Mouse (Mus musculus) ES-E14 (cell line): ENCODE results near the gene Chmp2a. TPM values are rescaled to one million over a fixed set of nuclear protein-coding genes. Genes with fewer than 3 reads are reported as not detected.

Experiments
- DNase-seq: peaks from one replicate; pipeline ENCODE4 v3.0.0-alpha.2; 2013; ENCODE audit warnings: low read depth, low spot score
- H3K27ac ChIP-seq: 2 replicates; pipeline ENCODE4 v1.5.1; 2012; ENCODE audit warnings: low read depth, mild to moderate bottlenecking, low read length, moderate library complexity, mixed read lengths; ENCODE audit not compliant: poor library complexity, insufficient read depth, severe bottlenecking
- H3K36me3 ChIP-seq: 2 replicates; pipeline ENCODE4 v1.6.1; 2012; ENCODE audit warnings: mild to moderate bottlenecking, low read length, moderate library complexity, mixed read lengths; ENCODE audit not compliant: control insufficient read depth, poor library complexity, insufficient read depth, severe bottlenecking
- H3K4me1 ChIP-seq, 2 experiments: fragments of 150-350 bp in 1 of 2; sonication (generic) in 1 of 2; 2 replicates each; pipeline ENCODE4 v1.6.1; 2012; ENCODE audit warnings: low read length in 2 of 2, mild to moderate bottlenecking in 1 of 2, mixed read lengths in 1 of 2; ENCODE audit not compliant: control insufficient read depth in 2 of 2, insufficient read depth in 2 of 2, poor library complexity in 1 of 2
- H3K4me3 ChIP-seq, 2 experiments: fragments of 150-350 bp in 1 of 2; sonication (generic) in 1 of 2; 2 replicates each; pipeline ENCODE4 v1.5.1; 2012; ENCODE audit warnings: low read length in 2 of 2, low read depth in 1 of 2, mild to moderate bottlenecking in 1 of 2, mixed read lengths in 1 of 2; ENCODE audit not compliant: insufficient read depth in 1 of 2, poor library complexity in 1 of 2, severe bottlenecking in 1 of 2
- H3K9ac ChIP-seq: 2 replicates; pipeline ENCODE4 v1.6.1; 2012; ENCODE audit warnings: low read depth, mild to moderate bottlenecking, low read length, mixed read lengths; ENCODE audit not compliant: poor library complexity, insufficient read depth, severe bottlenecking
- H3K9me3 ChIP-seq: fragments of 150-350 bp; sonication (generic); 2 replicates; pipeline ENCODE4 v1.6.1; 2012; ENCODE audit warnings: low read depth, mild to moderate bottlenecking, low read length; ENCODE audit not compliant: control insufficient read depth, insufficient read depth
- CHD2 ChIP-seq: IDR thresholded peaks from 2 replicates; pipeline ENCODE4 v1.6.1; 2014; ENCODE audit warnings: mild to moderate bottlenecking, low read depth, low read length, inconsistent platforms
- HCFC1 ChIP-seq: IDR thresholded peaks from 2 replicates; pipeline ENCODE4 v1.6.1; 2012; ENCODE audit warnings: low read length, inconsistent platforms, borderline replicate concordance; ENCODE audit not compliant: insufficient read depth
- MAFK ChIP-seq: IDR thresholded peaks from 2 replicates; pipeline ENCODE4 v1.6.1; 2014; ENCODE audit warnings: mild to moderate bottlenecking, low read depth, low read length, inconsistent platforms; ENCODE audit not compliant: insufficient read depth
- ZC3H11A ChIP-seq: IDR thresholded peaks from 2 replicates; pipeline ENCODE4 v1.6.1; 2012; ENCODE audit warnings: low read depth, mild to moderate bottlenecking, inconsistent platforms, low read length, borderline replicate concordance
- ZNF384 ChIP-seq: IDR thresholded peaks from 2 replicates; pipeline ENCODE4 v1.6.1; 2012; ENCODE audit warnings: low read depth, low read length, inconsistent platforms
- in situ Hi-C, 2 experiments: fragments of 600-800 bp; cut with MboI; formaldehyde crosslinking; loops; one replicate each; pipeline ENCODE4 v1.15.1; 2025; ENCODE audit warnings: low sequenced_read_pairs in 2 of 2, inconsistent platforms in 1 of 2; ENCODE audit not compliant: unreplicated experiment in 2 of 2
- total RNA-seq: library from RNA; depleted of rRNA; stranded (reverse); fragments of 300-350 nt; gene quantifications from 2 replicates; pipeline ENCODE4 v1.2.3, GENCODE M21; 2012

Gene Chmp2a
- total RNA-seq, 1 experiment, result 143 TPM

DNA sequence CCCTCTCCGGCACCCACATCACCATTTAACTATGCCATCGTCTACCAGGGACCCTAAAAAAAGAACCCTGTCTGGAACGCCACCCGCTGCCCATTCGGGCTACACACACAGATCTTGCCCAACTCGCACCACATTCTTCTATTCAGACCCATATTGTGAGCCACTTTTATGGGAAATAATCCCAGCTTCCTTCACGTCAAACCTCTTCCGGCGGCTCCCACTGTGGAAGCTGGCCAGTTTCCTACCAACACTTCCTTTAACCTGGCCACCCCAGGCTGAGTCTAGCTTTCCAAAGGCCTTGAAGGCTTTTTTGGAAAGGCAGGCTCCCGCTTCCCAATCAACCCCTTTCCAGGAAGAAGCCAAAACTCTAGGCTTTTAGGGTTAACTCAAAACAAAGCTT lies 28.1 kb downstream of the Chmp2a start:
- no peaks in the 10 kb centered on the region for H3K9me3 ChIP-seq
- H3K9ac ChIP-seq, result peak overlapping the region; percentile 61
- peaks cover 0 to 7% of the 10 kb centered on the region in 2 experiments; a peak in 2 of 4 replicates for H3K4me1 ChIP-seq
- peak overlapping the region; percentile 22; the same call in 1 of the 2 replicates for H3K27ac ChIP-seq
- H3K4me3 ChIP-seq, result peak overlapping the region; percentile 63 to 78
- TF ChIP-seq MAFK (no peak), CHD2 (no peak), ZC3H11A (no peak), ZNF384 (no peak), HCFC1 (no peak)
- in situ Hi-C loops, result no loop called here
- no peaks in the 10 kb centered on the region; the same call in 1 of the 2 replicates for H3K36me3 ChIP-seq
- DNase-seq, result no peak

DNA sequence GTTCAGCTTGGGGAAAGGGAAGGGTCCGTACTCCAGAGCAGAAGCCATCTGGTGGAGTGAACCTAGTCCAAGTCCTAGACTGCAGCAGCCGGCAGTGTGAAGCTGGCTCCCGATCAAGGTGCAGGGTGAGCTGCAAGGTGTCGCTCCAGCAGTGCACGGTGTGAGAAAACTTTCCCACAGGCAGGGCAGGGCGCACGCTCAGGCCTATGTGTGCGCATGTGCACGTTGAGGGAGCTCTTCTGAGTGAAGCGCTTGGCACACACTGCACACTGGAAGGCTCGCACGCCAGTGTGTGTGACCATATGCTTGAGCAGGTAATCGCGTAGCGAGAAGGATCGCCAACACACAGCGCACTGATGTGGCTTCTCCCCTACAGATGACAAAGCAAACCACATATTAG lies 28.6 kb downstream of the Chmp2a start:
- no peaks in the 10 kb centered on the region for H3K9me3 ChIP-seq
- in situ Hi-C loops, result no loop called here
- TF ChIP-seq HCFC1 (no peak), ZC3H11A (no peak), MAFK (no peak), CHD2 (no peak), ZNF384 (no peak)
- no peak for DNase-seq
- H3K4me3 ChIP-seq, result peak overlapping the region; percentile 63 to 78
- peak overlapping the region; percentile 22; the same call in 1 of the 2 replicates for H3K27ac ChIP-seq
- peaks cover 0 to 7% of the 10 kb centered on the region in 2 experiments; a peak in 1 of 4 replicates for H3K4me1 ChIP-seq
- no peaks in the 10 kb centered on the region; the same call in 1 of the 2 replicates for H3K36me3 ChIP-seq
- peak overlapping the region; percentile 61 for H3K9ac ChIP-seq

DNA sequence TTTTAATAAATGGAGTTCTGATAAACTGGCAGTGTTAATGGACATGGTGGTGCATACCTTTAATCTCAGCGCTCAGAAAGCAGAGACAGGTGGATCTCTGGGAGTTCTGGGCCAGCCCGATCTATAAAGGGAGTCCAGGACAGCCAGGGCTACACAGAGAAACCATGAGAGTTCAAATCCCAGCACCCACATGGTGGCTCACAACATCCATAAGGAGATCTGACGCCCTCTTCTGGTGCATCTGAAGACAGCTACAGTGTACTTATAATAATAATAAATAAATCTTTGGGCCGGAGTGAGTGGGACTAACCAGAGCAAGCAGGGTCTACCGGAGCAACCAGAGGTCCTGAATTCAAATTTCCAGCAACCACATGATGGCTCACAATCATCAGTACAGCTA lies 31.2 kb downstream of the Chmp2a start:
- no peaks in the 10 kb centered on the region; the same call in 1 of the 2 replicates for H3K36me3 ChIP-seq
- in situ Hi-C loops, result no loop called here
- H3K27ac ChIP-seq, result no peak overlapping the region
- no peak overlapping the region for H3K9ac ChIP-seq
- no peak overlapping the region for H3K4me3 ChIP-seq
- DNase-seq, result no peak
- no peak for TF ChIP-seq CHD2
- TF ChIP-seq MAFK, result no peak
- TF ChIP-seq ZNF384, result no peak
- no peak for TF ChIP-seq HCFC1
- peaks cover 0 to 7% of the 10 kb centered on the region in 2 experiments; a peak in 1 of 4 replicates for H3K4me1 ChIP-seq
- H3K9me3 ChIP-seq, result no peaks in the 10 kb centered on the region

DNA sequence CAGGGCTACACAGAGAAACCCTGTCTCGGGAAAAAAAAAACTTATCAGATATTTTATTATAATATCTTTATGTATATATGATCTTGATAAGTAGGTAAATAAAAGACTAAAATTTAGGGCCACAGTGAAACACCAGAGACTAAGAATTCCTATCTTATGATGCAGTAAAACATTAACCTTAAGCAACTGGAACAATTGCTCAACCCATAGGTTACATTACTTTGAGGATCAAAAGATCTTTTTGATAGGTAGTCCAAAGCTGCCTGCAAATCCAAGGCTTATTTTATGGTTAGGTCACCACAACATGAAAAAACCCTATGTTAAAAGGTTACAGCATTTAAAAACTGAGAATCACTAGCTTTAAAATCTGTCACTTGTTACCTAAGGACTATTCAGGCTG lies 33.0 kb downstream of the Chmp2a start:
- Histone ChIP-seq H3K36me3 (no peaks in the 10 kb centered on the region; the same call in 1 of the 2 replicates), H3K9ac (no peak overlapping the region), H3K4me3 (no peak overlapping the region), H3K9me3 (no peaks in the 10 kb centered on the region), H3K4me1 (peaks cover 0 to 4% of the 10 kb centered on the region in 2 experiments; a peak in 1 of 4 replicates), H3K27ac (no peak overlapping the region)
- in situ Hi-C loops, result no loop called here
- TF ChIP-seq ZC3H11A (no peak), ZNF384 (no peak), CHD2 (no peak), HCFC1 (no peak), MAFK (no peak)
- DNase-seq, result no peak
